Mouse (Mus musculus) cortical plate, adult 2 months (tissue): ENCODE data around the gene Txnip.
A peak's percentile ranks its signal among the peaks of the same experiment; 100 is the strongest.

Experiments
- CTCF ChIP-seq: fragments of 200-500 bp; IDR thresholded peaks from 2 replicates; pipeline ENCODE4 v1.5.1; 2011; ENCODE audit warnings: mild to moderate bottlenecking, control low read depth, low read length; ENCODE audit not compliant: insufficient read depth; ENCODE audit errors: extremely low read depth
- POLR2A ChIP-seq: fragments of 200-500 bp; IDR thresholded peaks from 2 replicates; pipeline ENCODE4 v1.6.1; 2011; ENCODE audit warnings: mild to moderate bottlenecking, low read length, control low read depth; ENCODE audit not compliant: insufficient read depth; ENCODE audit errors: extremely low read depth

- no peak for TF ChIP-seq CTCF
- peak; percentile 63; the same call in 1 of the 2 replicates for TF ChIP-seq POLR2A
Observed at GRCm38 (mm10) chr3:96600639-96601250, 43.0 kb downstream of the Txnip start, which contains the start of gene Lix1l.
